Mouse (Mus musculus) erythroblast, embryonic 14.5 days (primary cell): ENCODE data around the gene Neil1.

Experiments
- GATA1 ChIP-seq: IDR thresholded peaks from 2 replicates; pipeline ENCODE4 v1.6.1; 2012; ENCODE audit warnings: low read length, inconsistent platforms, mixed read lengths
- TAL1 ChIP-seq: IDR thresholded peaks from 3 replicates; pipeline ENCODE4 v1.6.1; 2012; ENCODE audit warnings: low read length, inconsistent platforms, mixed read lengths

DNA sequence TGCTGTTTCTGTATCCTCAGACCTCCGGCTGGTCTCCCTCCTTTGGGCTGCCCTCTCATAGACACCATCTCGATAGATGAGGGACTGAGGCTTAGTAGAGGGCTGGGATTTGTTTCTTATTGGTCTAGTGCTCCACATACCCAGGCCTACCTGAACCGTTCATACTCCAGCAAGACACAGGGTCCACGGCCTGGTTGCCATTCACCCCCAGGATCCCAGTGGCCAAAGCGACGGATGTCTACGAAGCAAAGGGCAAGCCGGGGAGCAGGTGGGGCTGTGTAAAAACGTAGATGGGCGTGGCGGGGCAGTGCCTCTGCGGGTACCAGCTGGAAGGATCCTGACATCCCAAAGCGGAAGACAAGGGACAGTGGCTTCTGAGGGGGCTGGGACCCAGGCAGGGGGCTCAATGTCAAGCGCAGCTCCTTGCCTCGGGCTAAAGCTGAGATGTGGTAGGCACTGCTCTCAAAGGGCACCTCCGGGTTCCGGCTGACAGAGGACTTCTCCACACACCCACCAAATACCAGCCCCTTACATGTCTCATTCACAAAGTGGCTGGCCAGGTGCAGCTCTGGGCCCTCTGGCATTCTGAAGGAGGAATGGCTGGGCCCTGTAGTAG lies 1.5 kb downstream of the Neil1 start:
- TF ChIP-seq GATA1 (no peak), TAL1 (no peak)
